Mouse (Mus musculus) heart, postnatal 36 days (tissue): ENCODE results near the gene Sod2. TPM values are rescaled to one million over a fixed set of nuclear protein-coding genes. Genes with fewer than 3 reads are reported as not detected.
"Not testable (repeated sequence)": the region's sequence is repeated elsewhere in the genome, so short reads cannot be mapped to it uniquely, and the experiment has no call there.

Experiments
- DNase-seq, 2 experiments: peaks; one replicate each; pipeline ENCODE4 v3.0.0; 2021 to 2022
- intact Hi-C: fragments of 180-260 bp; cut with DNase I; formaldehyde crosslinking; loops from one replicate; pipeline ENCODE4 v1.15.1; 2025
- total RNA-seq, 2 experiments: library from RNA; stranded (reverse); gene quantifications; 2 replicates each; pipeline ENCODE4 v1.2.3; 2021

Sod2 gene
- total RNA-seq, 2 experiments from 2014 or later: 1,043 to 1,108 TPM

DNA sequence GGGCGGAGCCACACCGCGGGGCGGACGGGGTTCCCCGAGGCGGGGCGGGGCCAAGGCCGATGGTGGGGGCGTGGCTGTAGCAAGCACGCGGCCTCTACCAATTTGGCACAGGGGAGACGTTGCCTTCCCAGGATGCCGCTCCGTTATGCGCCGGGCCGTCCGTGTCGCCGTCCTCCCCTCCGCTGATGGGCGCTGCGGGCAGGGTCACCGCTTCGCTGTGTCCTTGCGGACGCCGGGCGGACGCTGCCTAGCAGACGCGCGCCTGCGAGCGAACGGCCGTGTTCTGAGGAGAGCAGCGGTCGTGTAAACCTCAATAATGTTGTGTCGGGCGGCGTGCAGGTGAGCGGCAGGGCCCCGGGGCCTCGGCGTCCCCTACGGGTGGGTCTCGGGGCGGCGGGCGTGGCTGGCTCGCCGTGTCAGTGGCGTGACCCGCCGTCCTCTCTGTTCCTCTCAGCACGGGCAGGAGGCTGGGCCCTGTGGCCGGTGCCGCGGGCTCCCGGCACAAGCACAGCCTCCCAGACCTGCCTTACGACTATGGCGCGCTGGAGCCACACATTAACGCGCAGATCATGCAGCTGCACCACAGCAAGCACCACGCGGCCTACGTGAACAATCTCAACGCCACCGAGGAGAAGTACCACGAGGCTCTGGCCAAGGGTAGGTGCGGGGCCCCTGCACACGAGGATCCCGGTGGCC is 1.2 kb downstream of the Sod2 start:
- intact Hi-C loops: loop anchor here (1.0 to 5.0 kb wide), 4 partner anchors 16 to 591 kb away; partner anchors contain the start of genes Acat2, Mrpl18 and Tcp1
- DNase-seq: peak; percentile 99

DNA sequence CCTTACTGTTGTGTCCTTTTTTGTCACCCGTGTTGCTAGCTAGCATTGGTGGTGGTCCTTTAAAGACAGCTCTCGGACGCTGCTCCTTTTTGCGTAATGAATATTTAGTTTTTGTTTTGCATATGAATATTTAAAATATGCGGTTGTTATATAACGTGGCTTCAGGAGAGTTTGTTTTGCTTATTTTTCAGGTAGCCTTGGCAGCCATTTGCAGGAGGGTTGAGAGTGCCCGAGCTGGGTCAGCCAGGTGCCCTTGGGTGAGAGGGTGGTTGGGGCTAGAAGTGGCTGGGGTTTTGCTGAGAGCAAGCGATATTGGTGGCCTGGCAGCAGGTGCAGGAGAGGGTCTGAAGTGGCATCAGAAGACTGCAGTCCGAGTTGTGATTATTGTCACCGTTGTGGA is 1.9 kb downstream of the Sod2 start:
- intact Hi-C loops: loop anchor here (2.0 to 5.0 kb wide), 3 partner anchors 46 to 592 kb away; partner anchors contain the start of genes Acat2, Mrpl18 and Tcp1
- DNase-seq: peak in 1 of 2 experiments; percentile 47

DNA sequence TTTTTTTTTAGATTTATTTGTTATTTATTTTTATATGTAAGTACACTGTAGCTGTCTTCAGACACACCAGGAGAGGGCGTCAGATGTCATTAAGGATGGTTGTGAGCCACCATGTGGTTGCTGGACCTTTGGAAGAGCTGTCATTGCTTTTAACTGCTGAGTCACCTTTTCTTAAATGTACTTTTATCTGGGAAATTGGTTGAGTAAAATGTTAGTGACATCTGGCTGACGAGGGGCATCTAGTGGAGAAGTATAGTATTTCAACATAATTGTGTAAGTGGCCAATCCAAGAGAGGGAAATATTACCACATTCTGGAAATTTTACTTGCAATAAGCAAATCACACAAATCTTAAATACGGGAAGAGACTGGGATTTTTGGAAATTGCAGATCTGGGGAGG is 3.2 kb downstream of the Sod2 start:
- intact Hi-C loops: loop anchor here (2.0 to 5.0 kb wide), 4 partner anchors 48 to 593 kb away; partner anchors contain the start of genes Acat2, Mrpl18 and Tcp1
- peak in 1 of 2 experiments; percentile 31 for DNase-seq

DNA sequence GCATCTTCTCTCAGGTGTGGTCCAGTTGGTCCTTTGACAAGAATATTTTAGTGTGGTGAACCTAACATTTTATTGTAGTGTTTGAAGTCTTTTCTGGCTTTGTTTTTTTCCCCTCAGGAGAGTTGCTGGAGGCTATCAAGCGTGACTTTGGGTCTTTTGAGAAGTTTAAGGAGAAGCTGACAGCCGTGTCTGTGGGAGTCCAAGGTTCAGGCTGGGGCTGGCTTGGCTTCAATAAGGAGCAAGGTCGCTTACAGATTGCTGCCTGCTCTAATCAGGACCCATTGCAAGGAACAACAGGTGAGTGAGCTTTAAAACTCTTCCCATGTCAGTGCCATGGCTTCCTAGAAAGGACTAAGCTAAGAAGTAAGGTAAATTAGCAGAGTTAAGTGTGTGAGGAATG is 6.7 kb downstream of the Sod2 start:
- intact Hi-C loops: no loop called here
- DNase-seq: no peak

DNA sequence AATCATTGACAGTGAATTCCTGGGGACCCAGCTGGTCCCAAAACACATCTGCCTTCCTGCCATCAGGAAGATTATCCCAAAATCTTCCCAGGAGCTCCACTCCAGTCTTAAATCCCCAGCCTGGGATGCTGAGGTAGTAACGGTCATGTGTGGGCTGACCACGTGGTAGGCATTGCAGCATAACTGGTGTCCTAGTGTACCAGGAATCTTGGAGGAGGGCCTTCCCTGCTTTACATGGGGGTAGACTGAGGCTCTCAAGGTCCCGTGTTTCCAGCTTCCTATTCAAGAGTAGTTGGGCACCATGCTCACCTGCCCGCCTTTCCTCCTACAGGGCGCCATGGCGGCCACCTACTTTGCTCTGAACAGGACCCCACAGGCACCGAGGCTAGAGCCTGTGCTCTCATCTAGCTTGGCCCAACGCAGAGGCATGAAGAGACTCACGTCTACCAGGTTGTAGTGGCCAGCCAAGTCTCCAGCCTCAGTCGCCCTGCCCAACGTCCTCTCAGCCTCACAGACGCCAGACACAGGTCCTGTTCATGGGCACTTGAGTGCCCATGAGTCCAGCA is 30.1 kb downstream of the Sod2 start:
- intact Hi-C loops, DNase-seq: not testable (repeated sequence)

DNA sequence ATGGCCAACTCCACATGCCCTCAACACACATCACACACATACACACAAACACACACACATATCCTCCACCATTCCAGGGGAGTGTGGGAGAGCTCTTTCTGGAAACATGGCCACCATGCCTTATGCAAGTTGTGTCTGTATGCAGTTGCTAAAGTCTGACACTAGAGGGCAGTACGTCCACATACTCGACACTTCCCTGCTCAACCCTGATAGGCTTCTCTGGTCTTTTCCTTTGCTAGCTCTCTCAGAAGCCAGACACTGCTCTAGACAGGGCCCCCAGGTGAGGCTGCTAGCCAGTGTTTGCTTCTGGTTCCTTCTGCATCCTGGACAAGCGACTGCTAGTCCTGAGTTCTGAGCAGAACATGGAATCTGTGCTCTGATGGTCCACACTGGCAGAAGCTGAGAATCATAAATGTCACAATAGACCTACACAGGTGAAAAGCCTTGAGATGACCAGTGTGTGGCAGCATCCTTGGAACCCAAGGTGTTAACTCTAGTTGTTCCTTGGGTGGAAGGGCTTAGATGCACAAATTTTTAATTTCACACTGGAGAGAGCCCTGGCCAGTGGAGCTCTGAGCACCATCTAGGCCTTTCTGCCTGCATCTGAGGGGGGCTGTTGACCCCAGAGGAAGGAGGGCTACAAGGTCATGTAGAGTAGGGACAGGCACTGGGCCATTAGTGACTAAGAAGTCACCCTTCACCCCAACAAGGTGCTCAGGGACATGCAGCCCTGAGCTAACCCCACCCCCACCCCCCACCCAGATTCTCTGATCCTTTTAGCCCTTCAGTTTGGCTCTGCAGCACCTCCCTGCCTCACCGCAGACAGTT is 37.4 kb downstream of the Sod2 start:
- DNase-seq: peak; percentile 18 to 52
- intact Hi-C loops: not testable (repeated sequence)

DNA sequence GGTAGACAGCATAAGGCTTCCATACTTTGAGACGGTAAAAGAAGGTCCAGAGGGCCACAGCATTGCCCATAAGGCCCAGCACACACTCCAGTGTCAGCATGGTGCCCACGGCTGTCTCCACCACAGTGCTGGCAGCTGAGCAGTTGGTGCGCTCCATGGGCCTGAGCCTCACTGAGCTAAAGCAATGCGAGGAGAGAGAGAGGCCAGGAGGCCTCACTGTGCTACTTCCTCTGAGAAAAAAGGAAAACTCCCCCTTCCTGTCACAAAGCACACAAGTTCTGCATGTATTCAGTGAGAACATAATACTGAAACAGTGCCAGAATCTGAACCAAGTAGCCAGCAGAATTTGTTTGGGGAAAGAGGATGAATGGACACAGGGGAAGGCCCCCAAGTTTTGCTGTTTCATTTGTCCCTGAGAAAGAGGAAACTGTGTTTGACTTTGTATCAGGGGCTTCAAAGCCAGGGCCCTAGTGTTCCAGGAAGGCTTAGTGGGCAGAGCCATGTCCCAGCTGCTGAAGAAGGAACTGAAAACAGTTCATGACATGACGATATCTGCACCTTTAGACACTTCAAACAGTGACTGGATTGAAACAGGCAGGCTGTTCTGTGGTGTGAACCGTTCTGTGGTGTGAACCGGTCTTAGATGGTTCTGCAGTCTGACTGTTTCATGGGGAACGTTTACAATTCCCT is 45.6 kb downstream of the Sod2 start, which contains the start of gene Gpr31b:
Gpr31b (minus strand) TSS at position 173 of the 690 bp plus-strand sequence.
- intact Hi-C loops: not testable (repeated sequence)
- peak in 1 of 2 experiments; percentile 6 for DNase-seq

DNA sequence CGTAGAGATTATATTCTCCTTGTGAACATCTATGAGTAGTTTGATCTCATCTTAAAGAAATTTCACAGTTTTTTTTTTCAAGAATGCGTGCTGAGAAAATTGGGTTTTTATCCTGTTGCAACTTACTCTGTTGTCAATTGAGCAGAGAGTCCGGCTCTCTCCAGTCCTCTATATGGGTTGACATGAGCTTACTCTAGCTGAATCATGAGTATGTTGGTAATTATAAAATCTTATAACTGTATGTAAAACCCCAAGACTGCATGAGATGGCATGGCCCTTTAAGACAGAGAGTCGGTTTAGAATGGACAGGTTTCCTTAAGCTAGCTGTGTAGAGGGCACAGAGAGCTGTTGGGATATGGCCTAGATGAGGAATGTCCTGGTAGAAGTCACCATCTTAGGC is 54.2 kb downstream of the Sod2 start, which contains the start of gene Tcp10b:
Tcp10b (plus strand) TSS at position 301 of the 400 bp plus-strand sequence.
- DNase-seq, intact Hi-C loops: not testable (repeated sequence)

DNA sequence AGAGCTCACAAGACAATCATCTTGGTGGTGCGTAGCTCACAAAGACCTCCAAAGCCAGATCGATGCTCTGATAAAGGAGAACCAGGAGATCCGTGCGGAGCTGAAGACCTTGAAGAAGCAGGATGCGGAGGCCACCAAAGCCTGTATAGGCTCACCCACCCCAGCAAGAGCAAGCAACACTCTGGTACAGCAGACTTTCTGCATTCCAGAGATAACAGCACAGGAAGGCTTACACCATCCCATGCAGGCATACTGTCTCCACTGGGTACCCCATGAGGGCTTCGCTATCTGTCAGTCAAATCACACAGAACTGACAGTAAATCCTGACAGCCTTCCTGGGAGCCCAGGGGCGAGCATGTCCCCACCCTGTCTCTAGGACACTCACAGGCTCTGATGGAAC is 56.2 kb downstream of the Sod2 start:
- DNase-seq, intact Hi-C loops: not testable (repeated sequence)

DNA sequence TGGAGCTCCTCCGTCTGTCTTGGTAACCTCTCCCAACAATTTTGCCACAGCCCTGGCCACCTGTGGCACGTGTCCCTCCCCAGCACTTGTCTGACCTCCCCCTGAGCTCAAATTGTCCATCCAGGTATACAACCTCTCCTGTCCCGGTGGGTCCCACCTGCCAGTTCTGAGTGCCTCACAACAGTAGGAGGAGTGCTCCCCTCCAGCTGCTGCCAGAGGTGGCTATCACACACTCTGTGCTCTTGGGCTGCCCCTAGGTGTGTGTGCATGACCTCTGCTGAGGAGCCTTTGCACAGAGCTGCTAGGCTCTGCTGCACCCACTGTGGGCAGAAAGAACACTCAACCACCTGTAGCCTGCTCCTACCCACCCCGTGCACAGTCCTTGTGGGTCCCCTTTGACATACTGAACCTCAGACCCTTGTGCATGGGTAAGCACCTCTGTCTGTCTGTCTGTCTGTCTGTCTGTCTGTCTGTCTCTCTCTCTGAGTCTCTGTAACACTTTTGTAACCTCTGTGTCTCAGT is 61.3 kb downstream of the Sod2 start:
- DNase-seq, intact Hi-C loops: not testable (repeated sequence)

DNA sequence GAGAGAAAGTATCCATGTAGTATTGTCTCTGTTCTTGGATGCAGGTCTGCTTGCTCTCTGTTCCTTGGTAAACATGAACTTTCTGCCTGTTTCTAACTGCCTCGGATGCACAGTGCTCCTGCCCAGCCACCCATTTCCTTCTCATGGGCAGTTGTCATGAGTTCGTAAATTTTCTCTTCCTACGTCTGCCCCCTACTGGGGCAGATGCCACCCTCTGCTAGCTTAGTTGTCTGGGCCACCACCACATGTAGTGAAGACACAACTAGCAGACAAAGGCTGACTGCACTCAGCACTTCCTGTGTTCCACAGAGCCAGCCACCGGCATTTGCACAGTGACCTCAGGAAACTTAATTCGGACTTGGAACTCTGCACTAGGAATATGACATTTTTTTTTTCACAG is 62.6 kb downstream of the Sod2 start:
- DNase-seq, intact Hi-C loops: not testable (repeated sequence)

Other genes with a start within 250 kb of the Sod2 start
- gene Igf2r, start 237.2 kb upstream of the Sod2 start, total RNA-seq: 100 to 1,000 TPM; 109 to 113 TPM
- gene Mas1, start 138.7 kb upstream of the Sod2 start, total RNA-seq: 1 to 10 TPM in 1 of 2 experiments, under 1 TPM in 1; 0.84 to 1.1 TPM
- 1 to 10 TPM; 5.3 to 5.6 TPM for gene Mrgprh, start 130.8 kb upstream of the Sod2 start, total RNA-seq
- under 1 TPM; 0.38 to 0.50 TPM for gene Pnldc1, start 96.6 kb upstream of the Sod2 start, total RNA-seq
- 100 to 1,000 TPM; 196 to 207 TPM for gene Tcp1, start 91.1 kb upstream of the Sod2 start, total RNA-seq
- gene Mrpl18, start 90.5 kb upstream of the Sod2 start, total RNA-seq: 100 to 1,000 TPM; 153 to 159 TPM
- gene Acat3, start 66.2 kb upstream of the Sod2 start, total RNA-seq: under 1 TPM in 1 of 2 experiments, not detected in 1; 0.17 TPM
- gene Acat2, start 46.1 kb upstream of the Sod2 start, total RNA-seq: 1 to 10 TPM; 5.9 to 8.8 TPM
- gene Wtap, start 12.7 kb upstream of the Sod2 start, total RNA-seq: 10 to 100 TPM; 32.3 to 33.9 TPM
- not detected for gene Gpr31b, start 45.5 kb downstream of the Sod2 start, total RNA-seq
- not detected for gene Tcp10b, start 54.3 kb downstream of the Sod2 start, total RNA-seq
- gene Unc93a, start 125.0 kb downstream of the Sod2 start, total RNA-seq: not detected
- gene Smok2a, start 214.3 kb downstream of the Sod2 start, total RNA-seq: not detected
- not detected for gene Smok2b, start 223.4 kb downstream of the Sod2 start, total RNA-seq